Mouse (Mus musculus) forebrain, embryonic 11.5 days (tissue): Measurements from ENCODE around the gene Fam161b. TPM values are rescaled to one million over a fixed set of nuclear protein-coding genes. Genes with fewer than 3 reads are reported as not detected.
"Not testable (repeated sequence)": the region's sequence is repeated elsewhere in the genome, so short reads cannot be mapped to it uniquely, and the experiment has no call there.

Experiments used
- ATAC-seq: fragments of 200-750 bp; cut with Nextera tagmentation; replicated peaks from 2 replicates; pipeline ENCODE4 v1.8.0; 2017; ENCODE audit warnings: moderate TSS enrichment; ENCODE audit not compliant: low FRiP score
- DNase-seq: peaks from one replicate; pipeline ENCODE4 v3.0.0-alpha.2; 2017; ENCODE audit warnings: low spot score
- H3K27ac ChIP-seq: fragments of 300-500 bp; sonication (generic); 2 replicates; pipeline ENCODE4 v1.5.1; 2014; ENCODE audit warnings: low read depth, low read length
- H3K27me3 ChIP-seq: fragments of 300-500 bp; sonication (generic); 2 replicates; pipeline ENCODE4 v1.6.1; 2014; ENCODE audit warnings: mild to moderate bottlenecking, low read length, mixed read lengths; ENCODE audit not compliant: control insufficient read depth, insufficient read depth
- H3K36me3 ChIP-seq: fragments of 300-500 bp; sonication (generic); 2 replicates; pipeline ENCODE4 v1.6.1; 2014; ENCODE audit warnings: mild to moderate bottlenecking, low read length, moderate library complexity, mixed read lengths; ENCODE audit not compliant: control insufficient read depth, insufficient read depth
- H3K4me1 ChIP-seq: fragments of 300-500 bp; sonication (generic); replicated peaks from 2 replicates; pipeline ENCODE4 v1.6.1; 2014; ENCODE audit warnings: low read length, mixed read lengths; ENCODE audit not compliant: control insufficient read depth, insufficient read depth
- H3K4me2 ChIP-seq: fragments of 300-500 bp; sonication (generic); 2 replicates; pipeline ENCODE4 v1.6.1; 2014; ENCODE audit warnings: low read depth, mild to moderate bottlenecking, low read length, moderate library complexity, mixed read lengths; ENCODE audit not compliant: severe bottlenecking
- H3K4me3 ChIP-seq: fragments of 300-500 bp; sonication (generic); 2 replicates; pipeline ENCODE4 v1.5.1; 2014; ENCODE audit warnings: low read depth, low read length
- H3K9ac ChIP-seq: fragments of 300-500 bp; sonication (generic); 2 replicates; pipeline ENCODE4 v1.6.1; 2014; ENCODE audit warnings: low read length
- H3K9me3 ChIP-seq: fragments of 300-500 bp; sonication (generic); 2 replicates; pipeline ENCODE4 v1.6.1; 2016; ENCODE audit warnings: low read length, mixed read lengths; ENCODE audit not compliant: control insufficient read depth
- whole genome bisulfite sequencing: fragments of 180-500 bp; shearing (Covaris S2); extraction: QIAGEN DNeasy Blood & Tissue Kit; methylation state at CpG from one replicate; pipeline ENCODE4 v1.1.7; 2014; 5-methylcytosine and 5-hydroxymethylcytosine counted together
- polyA plus RNA-seq: library from polyadenylated mRNA; unstranded; fragments of >200 nt; fragmentation: Nextera tagmentation; extraction: Ambion mirVana; gene quantifications from 2 replicates; pipeline ENCODE4 v1.2.1, GENCODE M21; 2014

Fam161b gene
- polyA plus RNA-seq, 1 experiment from 2014 or later: 8.0 TPM

DNA sequence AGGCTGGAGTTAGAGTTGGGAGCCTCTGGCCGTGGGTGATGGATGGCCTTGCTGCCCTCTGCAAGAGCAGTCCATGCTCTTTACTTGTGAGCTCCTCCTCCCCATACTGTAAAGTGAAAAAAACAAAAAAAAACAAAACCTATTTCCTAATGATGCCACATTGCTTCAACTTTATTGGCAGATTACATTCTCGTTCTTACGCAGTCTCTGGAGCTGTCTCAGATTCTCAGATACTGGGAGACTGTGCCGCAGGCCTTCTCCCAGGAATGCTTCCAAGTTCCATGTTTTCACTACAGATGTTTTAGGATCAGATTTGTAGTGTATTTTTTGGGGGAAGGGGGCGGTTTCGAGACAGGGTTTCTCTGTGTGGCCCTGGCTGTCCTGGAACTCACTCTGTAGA lies 3.5 kb upstream of the Fam161b start:
- H3K4me3 ChIP-seq: no peak overlapping the region
- no peak for ATAC-seq

DNA sequence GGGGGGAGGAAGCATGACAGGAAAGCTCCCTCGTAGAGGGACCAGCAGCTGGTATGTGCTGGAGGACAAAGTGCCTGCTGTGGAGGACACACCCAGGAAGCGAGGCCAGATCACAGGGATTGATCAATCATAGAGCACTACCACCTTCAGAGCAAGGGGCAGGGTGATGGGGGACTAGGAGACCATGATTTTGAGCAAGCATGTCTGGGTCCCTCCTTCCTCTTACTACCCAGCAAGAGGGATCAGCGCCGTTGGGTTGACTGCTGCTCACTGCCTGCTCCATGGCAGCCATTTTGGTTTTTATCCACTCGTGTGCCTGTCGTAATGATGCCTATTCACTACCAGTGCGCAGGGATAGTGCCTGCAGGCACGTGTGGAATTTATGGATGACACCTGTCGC lies 2.7 kb upstream of the Fam161b start:
- Histone ChIP-seq H3K9me3 (no peaks in the 10 kb centered on the region), H3K27me3 (no peaks in the 10 kb centered on the region), H3K4me1 (peaks cover 6% of the 10 kb centered on the region; the same call in 1 of the 2 replicates), H3K4me3 (no peak overlapping the region), H3K36me3 (no peaks in the 10 kb centered on the region), H3K9ac (no peak overlapping the region), H3K4me2 (no peak overlapping the region), H3K27ac (no peak overlapping the region)
- WGBS: 88% methylated on average over 9 of the region's 9 CpGs
- ATAC-seq (no peak), DNase-seq (no peak)

More for the DNA sequence above, 3.5 kb upstream of the Fam161b start:
- Histone ChIP-seq H3K4me2 (no peak overlapping the region), H3K36me3 (no peaks in the 10 kb centered on the region; the same call in 1 of the 2 replicates), H3K9me3 (no peaks in the 10 kb centered on the region), H3K9ac (no peak overlapping the region), H3K27ac (no peak overlapping the region), H3K4me1 (peaks cover 6% of the 10 kb centered on the region; the same call in 1 of the 2 replicates), H3K27me3 (no peaks in the 10 kb centered on the region)
- DNase-seq: no peak
- 95% methylated on average over 6 of the region's 6 CpGs for WGBS

DNA sequence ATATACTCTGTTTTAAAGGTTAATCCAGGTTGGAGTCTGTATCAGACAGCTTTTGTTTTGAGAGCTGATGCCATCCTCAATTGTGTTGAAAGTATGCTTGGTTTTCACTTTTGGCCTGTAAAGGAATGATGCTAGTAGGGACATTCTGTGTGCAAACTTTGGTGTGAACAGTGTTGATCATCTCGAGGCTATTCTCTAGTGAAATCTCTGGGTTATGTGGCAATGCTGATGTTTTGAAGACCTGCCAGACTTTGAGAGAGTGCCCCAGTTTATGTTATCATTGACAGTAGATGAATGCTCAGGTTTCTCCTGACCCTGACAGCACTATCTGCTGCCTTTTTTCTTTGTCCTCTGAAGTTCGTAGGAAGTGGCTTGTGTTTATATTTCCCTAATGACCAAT lies 1.2 kb upstream of the Fam161b start:
- Histone ChIP-seq H3K27me3 (no peaks in the 10 kb centered on the region), H3K4me2 (peak overlapping the region; percentile 88), H3K27ac (no peak overlapping the region), H3K36me3 (no peaks in the 10 kb centered on the region), H3K4me1 (peaks cover 6% of the 10 kb centered on the region; the same call in 1 of the 2 replicates), H3K4me3 (peak overlapping the region; percentile 98), H3K9ac (no peak overlapping the region; the same call in 1 of the 2 replicates), H3K9me3 (no peaks in the 10 kb centered on the region)
- DNase-seq (no peak), ATAC-seq (no peak)
- 78% methylated on average over 2 of the region's 2 CpGs for WGBS

DNA sequence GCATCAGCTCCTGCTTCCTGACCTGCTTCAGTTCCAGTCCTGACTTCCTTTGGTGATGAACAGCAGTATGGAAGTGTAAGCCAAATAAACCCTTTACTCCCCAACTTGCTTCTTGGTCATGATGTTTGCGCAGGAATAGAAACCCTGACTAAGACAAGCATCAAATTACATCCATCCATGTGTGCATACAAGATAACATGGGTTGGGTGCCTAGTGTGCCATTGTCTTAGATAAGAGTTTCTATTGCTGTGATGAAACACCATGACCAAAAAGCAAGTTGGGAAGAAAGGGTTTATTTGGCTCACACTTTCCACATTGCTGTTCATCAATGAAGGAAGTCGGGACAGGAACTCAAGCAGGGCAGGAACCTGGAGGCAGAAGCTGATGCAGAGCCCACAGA lies 2.9 kb downstream of the Fam161b start:
- H3K36me3 ChIP-seq, H3K4me3 ChIP-seq, H3K27ac ChIP-seq, DNase-seq, H3K9me3 ChIP-seq, ATAC-seq, H3K4me1 ChIP-seq, H3K4me2 ChIP-seq, H3K27me3 ChIP-seq, H3K9ac ChIP-seq: not testable (repeated sequence)
- WGBS: 84% methylated on average over 2 of the region's 2 CpGs

DNA sequence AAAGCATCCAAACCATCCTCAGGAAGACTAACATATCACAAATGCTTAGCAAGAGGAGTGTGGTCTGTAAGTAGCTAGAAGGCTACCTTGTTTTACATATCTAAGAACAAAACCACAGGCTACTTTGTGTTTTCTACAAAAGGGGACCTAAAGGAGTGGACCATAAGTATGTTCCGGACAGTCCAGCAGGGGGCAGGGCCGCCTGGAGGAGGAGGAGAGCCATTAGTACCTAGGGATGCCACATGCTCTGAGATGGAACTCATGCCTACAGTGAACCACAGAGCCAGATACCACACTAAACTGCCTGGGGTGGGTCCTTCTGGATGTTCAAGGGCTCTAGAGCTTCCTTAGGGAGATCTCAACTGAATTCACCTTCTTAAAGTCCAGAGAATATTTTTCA lies 14.4 kb downstream of the Fam161b start:
- no peak for ATAC-seq
- no peak for DNase-seq

DNA sequence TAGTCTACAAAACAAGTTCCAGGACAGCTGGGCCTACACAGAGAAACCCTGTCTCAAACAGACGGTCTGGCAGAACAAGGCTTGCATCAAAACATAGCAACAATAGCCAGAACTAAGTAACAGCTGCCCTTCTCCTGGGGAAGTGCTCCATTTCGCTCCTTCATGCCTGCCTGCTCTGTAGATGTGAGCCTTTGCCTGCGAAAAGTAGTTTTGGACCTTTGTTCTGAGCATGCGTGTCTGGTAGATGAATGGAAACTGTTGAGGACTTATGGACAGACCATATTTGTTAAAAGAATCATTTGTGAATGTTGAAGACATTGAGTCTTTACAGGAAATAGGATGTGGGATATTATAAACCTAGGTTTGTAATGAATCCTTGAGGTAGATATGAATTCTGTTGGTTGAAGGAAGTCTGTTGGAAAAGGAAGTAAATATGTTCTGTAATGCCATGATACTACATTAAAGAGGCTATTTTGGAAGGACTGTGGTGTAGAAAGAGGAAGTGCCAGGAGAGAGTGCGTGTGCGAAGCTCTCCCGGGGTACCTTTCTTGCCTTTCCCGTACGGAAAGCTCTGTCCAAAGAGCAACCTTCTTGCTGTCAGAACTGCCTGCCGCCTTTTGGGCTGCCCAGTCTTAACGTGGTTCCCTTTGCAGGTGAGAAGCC lies 24.5 kb downstream of the Fam161b start:
- WGBS: 91% methylated on average over 11 of the region's 11 CpGs
- Histone ChIP-seq H3K4me3 (no peak overlapping the region), H3K27ac (no peak overlapping the region), H3K9ac (no peak overlapping the region), H3K36me3 (peaks cover 6% of the 10 kb centered on the region; the same call in 1 of the 2 replicates), H3K27me3 (no peaks in the 10 kb centered on the region), H3K9me3 (no peaks in the 10 kb centered on the region), H3K4me1 (no peaks in the 10 kb centered on the region), H3K4me2 (no peak overlapping the region)
- ATAC-seq (no peak), DNase-seq (no peak)

More for the DNA sequence above, 14.4 kb downstream of the Fam161b start:
- H3K9me3 ChIP-seq: no peaks in the 10 kb centered on the region
- H3K4me2 ChIP-seq: no peak overlapping the region
- H3K4me3 ChIP-seq: no peak overlapping the region
- no peak overlapping the region for H3K27ac ChIP-seq
- 50% methylated on average over 2 of the region's 2 CpGs for WGBS
- H3K27me3 ChIP-seq: no peaks in the 10 kb centered on the region
- H3K9ac ChIP-seq: no peak overlapping the region
- H3K36me3 ChIP-seq: no peaks in the 10 kb centered on the region; the same call in 1 of the 2 replicates
- 0 out of 2 replicates have a peak, but pooled peaks cover 2% of the 10 kb centered on the region for H3K4me1 ChIP-seq

DNA sequence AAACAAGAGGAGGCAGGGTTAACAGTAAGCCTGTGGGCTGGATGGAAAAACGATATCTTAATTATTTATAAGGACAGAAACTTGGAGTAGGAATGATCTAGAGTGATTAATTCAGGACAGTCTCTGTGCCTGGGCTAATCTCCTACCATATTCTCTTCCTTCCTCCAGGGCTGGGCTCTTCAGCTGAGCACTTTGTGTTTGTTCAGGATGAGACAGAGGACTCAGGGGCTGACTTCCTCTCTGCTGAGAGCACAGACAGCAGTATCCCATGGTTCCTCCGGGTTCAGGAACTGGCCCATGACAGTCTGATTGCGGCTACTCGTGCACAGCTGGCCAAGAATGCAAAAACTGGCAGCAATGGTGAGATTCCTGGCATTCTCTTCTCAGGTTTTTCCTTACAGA lies 34.5 kb downstream of the Fam161b start:
- no peaks in the 10 kb centered on the region for H3K27me3 ChIP-seq
- H3K9ac ChIP-seq: no peak overlapping the region
- no peak for ATAC-seq
- H3K4me2 ChIP-seq: no peak overlapping the region
- no peak overlapping the region for H3K27ac ChIP-seq
- H3K4me1 ChIP-seq: no peaks in the 10 kb centered on the region
- DNase-seq: no peak
- H3K4me3 ChIP-seq: no peak overlapping the region
- H3K36me3 ChIP-seq: peaks cover 4% of the 10 kb centered on the region; the same call in 1 of the 2 replicates
- H3K9me3 ChIP-seq: no peaks in the 10 kb centered on the region
- 89% methylated on average over 4 of the region's 4 CpGs for WGBS

DNA sequence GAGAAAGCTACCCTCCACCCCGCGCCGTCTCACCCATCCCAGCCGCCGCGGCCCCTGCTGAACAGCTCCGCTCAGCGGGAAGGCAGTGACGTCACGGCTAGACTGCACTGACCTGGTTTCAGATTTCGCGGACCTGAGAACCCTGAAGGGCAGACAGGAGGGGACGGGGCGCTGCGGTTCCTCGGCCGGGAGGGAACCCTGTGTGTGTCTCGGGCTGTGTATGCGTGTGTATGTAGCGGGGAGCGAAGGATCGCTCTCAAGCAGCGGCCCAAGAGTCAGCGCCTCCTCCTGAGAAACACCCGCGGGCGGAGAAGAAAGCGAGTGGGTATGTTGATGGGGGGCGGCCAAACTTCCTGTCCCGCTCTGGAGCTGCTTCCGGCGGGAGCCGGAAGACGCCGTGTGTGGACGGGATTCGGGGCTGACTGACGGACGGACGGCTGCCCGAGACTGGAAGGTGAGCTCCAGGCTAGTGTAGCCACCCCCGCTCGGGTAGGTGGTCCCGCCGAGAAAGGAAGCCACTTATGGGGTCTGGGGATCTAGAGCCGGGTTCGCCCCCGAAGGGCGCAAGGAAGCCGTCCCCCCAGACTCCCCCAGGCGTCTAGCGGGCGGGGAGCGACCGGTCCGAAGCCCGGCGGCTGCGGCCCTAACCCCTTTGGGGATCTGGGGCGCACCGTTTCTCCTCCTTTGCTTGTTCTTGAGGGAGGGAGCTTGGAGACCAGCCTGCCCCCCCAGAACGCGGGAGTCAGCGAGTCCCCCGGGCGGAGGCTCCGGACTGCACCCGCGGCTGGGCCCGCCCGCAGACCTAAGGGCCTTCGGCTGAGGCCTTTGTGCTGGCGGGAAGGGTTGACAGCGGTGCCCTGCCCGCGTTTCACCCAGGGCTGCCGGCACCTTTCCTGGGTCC lies 44.7 kb downstream of the Fam161b start, which contains the start of gene Zfp410:
Zfp410 (plus strand) TSS at position 132 of the 901 bp plus-strand sequence.
- Histone ChIP-seq H3K4me3 (peak within 1 kb of the TSS; percentile 98), H3K27ac (peak within 1 kb of the TSS; percentile 92), H3K4me1 (0 out of 2 replicates have a peak, but pooled peaks cover 4% of the 10 kb centered on the region), H3K9ac (peak within 1 kb of the TSS; percentile 96), H3K4me2 (peak within 1 kb of the TSS; percentile 70), H3K9me3 (no peaks in the 10 kb centered on the region), H3K27me3 (no peaks in the 10 kb centered on the region), H3K36me3 (no peaks in the 10 kb centered on the region)
- 0% methylated on average over 76 of the region's 77 CpGs for WGBS
- DNase-seq: peak; percentile 91
- ATAC-seq: peak; percentile 93
